Mouse (Mus musculus) embryo, embryonic 10 days (tissue): Measurements from ENCODE around the gene Vmn1r107.
"Not testable (repeated sequence)": the region's sequence is repeated elsewhere in the genome, so short reads cannot be mapped to it uniquely, and the experiment has no call there.

Experiments used
- DNase-seq: peaks from one replicate; pipeline ENCODE4 v3.0.0-alpha.2; 2015; ENCODE audit warnings: low spot score

The Vmn1r107 gene

DNA sequence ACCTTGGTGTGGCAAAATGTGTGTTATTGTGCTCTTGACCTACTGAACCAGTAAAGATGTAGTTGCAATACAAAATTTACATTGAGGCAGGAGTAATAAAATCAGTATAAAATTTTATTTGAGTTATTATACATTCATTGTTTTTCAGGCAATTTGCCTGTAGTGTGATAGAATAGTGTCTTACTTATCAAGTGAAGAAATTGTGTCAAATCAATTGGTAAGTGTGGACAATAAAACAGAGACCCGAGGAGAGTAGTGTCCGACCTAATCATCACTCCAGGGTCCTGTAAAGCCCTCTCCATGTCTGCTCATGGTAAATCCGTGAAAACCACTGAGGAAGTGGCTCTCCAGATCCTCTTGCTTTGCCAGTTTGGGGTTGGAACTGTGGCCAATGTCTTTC is at the start of gene Vmn1r107:
Gene Vmn1r107, plus strand, starts transcription at position 301 of the 400 bp plus-strand sequence.
- not testable (repeated sequence) for DNase-seq

DNA sequence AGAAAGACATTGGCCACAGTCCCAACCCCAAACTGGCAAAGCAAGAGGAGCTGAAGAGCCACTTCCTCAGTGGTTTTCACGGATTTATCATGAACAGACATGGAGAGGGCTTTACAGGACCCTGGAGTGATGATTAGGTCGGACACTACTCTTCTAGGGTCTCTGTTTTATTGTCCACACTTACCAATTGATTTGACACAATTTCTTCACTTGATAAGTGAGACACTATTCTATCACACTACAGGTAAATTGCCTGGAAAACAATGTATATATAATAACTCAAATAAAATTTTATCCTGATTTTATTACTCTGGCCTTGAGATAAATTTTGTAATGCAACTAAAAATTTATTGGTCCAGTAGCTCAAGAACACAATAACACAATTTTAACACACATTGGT is 34.4 kb downstream of the Vmn1r107 start, which contains the start of gene Vmn1r111:
Gene Vmn1r111, minus strand, starts transcription at position 101 of the 400 bp plus-strand sequence.
- DNase-seq: not testable (repeated sequence)
